Comparison of ENCODE assay signal across 8 mouse cellular contexts in genomic region chr3:89226900-89227299, GRCm38 (mm10). TPM values are rescaled to one million over a fixed set of nuclear protein-coding genes. Genes with fewer than 3 reads are reported as not detected.
DNase-seq lines count a peak whose midpoint lies in the region; ATAC-seq and TF ChIP-seq lines count a peak whose summit lies in the region.

Gene Mtx1, minus strand, starts transcription at chr3:89227088.

- TF ChIP-seq POLR2A in lung, adult 2 months (IDR thresholded peaks at IDR 0.05; ENCODE audit: borderline replicate concordance, extremely low read depth, low read depth, low read length): no peak
- TF ChIP-seq POLR2A in brain, embryonic 14.5 days (IDR thresholded peaks at IDR 0.05; ENCODE audit: borderline replicate concordance, extremely low read depth, insufficient read depth, insufficient read length, poor library complexity, severe bottlenecking): no peak

- H3K27me3 ChIP-seq in heart, embryonic 10.5 days (ENCODE audit: insufficient read depth, poor library complexity, severe bottlenecking): peaks cover 64% of the 10 kb centered on the region
- no peaks in the 10 kb centered on the region for H3K27me3 ChIP-seq in midbrain, embryonic 15.5 days (replicated peaks)

- peak within 1 kb of the TSS; percentile 85 for H3K27ac ChIP-seq in heart, embryonic 10.5 days
- H3K27ac ChIP-seq in midbrain, embryonic 15.5 days: peak within 1 kb of the TSS; percentile 86

- 7% methylated on average over 19 of the region's 21 CpGs for WGBS in lung, adult 2 months
- WGBS in heart, embryonic 10.5 days: 5% methylated on average over 21 of the region's 21 CpGs
- WGBS in midbrain, embryonic 15.5 days: 4% methylated on average over 21 of the region's 21 CpGs

- H3K9ac ChIP-seq in midbrain, embryonic 15.5 days: peak within 1 kb of the TSS; percentile 52

- no peaks in the 10 kb centered on the region for H3K9me3 ChIP-seq in heart, embryonic 10.5 days
- no peaks in the 10 kb centered on the region for H3K9me3 ChIP-seq in midbrain, embryonic 15.5 days

- peaks cover 3% of the 10 kb centered on the region; the same call in 1 of the 2 replicates for H3K36me3 ChIP-seq in heart, embryonic 10.5 days
- H3K36me3 ChIP-seq in midbrain, embryonic 15.5 days (replicated peaks): no peaks in the 10 kb centered on the region

- TF ChIP-seq CTCF in lung, adult 2 months (IDR thresholded peaks at IDR 0.05; ENCODE audit: insufficient read depth, low read length): no peak
- TF ChIP-seq CTCF in brain, embryonic 14.5 days (IDR thresholded peaks at IDR 0.05; ENCODE audit: borderline replicate concordance, extremely low read depth, insufficient read depth, insufficient read length): no peak

- H3K4me1 ChIP-seq in lung, adult 2 months (ENCODE audit: control insufficient read depth, insufficient read depth, low read length): peaks cover 4% of the 10 kb centered on the region; the same call in 1 of the 2 replicates
- peaks cover 53% of the 10 kb centered on the region for H3K4me1 ChIP-seq in heart, embryonic 10.5 days
- peaks cover 60% of the 10 kb centered on the region for H3K4me1 ChIP-seq in midbrain, embryonic 15.5 days

- H3K4me2 ChIP-seq in midbrain, embryonic 15.5 days: peak within 1 kb of the TSS; percentile 65

- DNase-seq in lung, adult 2 months: peak; percentile 20
- no peak for DNase-seq in lung, adult 18-20 months
- DNase-seq in brain, embryonic 14.5 days (ENCODE audit: low read depth): no peak
- DNase-seq in heart, embryonic 10.5 days (ENCODE audit: low spot score): no peak
- no peak for DNase-seq in layer of hippocampus, postnatal 25 days (ENCODE audit: extremely low spot score in 1 of 2, low spot score in 1 of 2)
- DNase-seq in Muller cell, postnatal 12 days (ENCODE audit: inconsistent ontology term): no peak
- DNase-seq in cerebellum, postnatal 36 days: no peak

- peak within 1 kb of the TSS; percentile 55 for H3K4me3 ChIP-seq in lung, adult 2 months (replicated peaks; ENCODE audit: extremely low read depth, low read depth, low read length)
- H3K4me3 ChIP-seq in heart, embryonic 10.5 days: peak within 1 kb of the TSS; percentile 64
- H3K4me3 ChIP-seq in midbrain, embryonic 15.5 days: peak within 1 kb of the TSS; percentile 37

- no peak for ATAC-seq in midbrain, embryonic 15.5 days (replicated peaks)

RNA-seq across cellular contexts. Expression of gene Mtx1, which starts in this region (rescaled TPM):
- polyA plus RNA-seq in lung, adult 2 months (2012; rRNA removed): 107 and 110 TPM in 2 replicates
- polyA plus RNA-seq in brain, embryonic 14.5 days (2012; rRNA removed): 146 and 201 TPM in 2 replicates
- polyA plus RNA-seq in heart, embryonic 10.5 days (2016; fragmentation: Nextera tagmentation; extraction: Ambion mirVana): 179 and 204 TPM in 2 replicates
- 100 to 1,000 TPM; 102 TPM for total RNA-seq in layer of hippocampus, postnatal 25 days (2021)
- 159 and 161 TPM in 2 replicates for polyA plus RNA-seq in midbrain, embryonic 15.5 days (2015; fragmentation: Nextera tagmentation; extraction: Ambion mirVana)
